Mouse (Mus musculus): Measurements from ENCODE around the gene Fbxw8.

The Fbxw8 gene

DNA sequence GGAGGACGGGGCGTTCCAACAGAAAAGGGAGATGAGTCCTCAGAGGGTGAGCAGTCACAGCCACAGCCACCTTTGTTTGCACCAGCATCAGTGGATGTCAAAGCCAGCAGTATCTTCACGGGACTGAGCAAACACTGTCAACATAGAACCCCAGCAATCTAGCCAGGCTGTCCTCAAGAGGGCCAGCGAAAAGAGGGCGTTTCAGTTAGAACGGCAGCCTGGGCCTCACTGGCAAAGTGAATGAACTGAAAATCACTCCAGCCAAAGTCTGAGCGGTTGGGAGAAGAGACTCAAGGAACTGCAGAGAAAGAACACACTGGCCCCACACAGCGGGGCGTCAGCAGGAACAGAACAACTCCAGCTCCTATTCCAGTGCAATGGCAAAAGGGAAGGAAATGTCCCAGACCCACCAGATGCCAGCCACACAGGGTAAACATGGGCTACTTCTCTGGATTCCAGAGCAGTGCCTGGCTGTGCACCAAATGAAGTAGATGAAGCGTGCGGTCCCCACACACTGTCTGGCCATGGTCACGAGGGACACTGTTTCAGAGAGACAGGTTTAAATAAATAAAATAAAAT lies 72.1 kb downstream of the Fbxw8 start:
- Histone ChIP-seq H3K27me3 (ENCODE audit: insufficient read depth, low read length) (no peaks in the 10 kb centered on the region), H3K4me1 (replicated peaks; ENCODE audit: low read depth, low read length) (no peaks in the 10 kb centered on the region), H3K4me3 (replicated peaks; ENCODE audit: low read length) (no peak overlapping the region), H3K9me3 (ENCODE audit: low read length) (no peaks in the 10 kb centered on the region), H3K36me3 (ENCODE audit: insufficient read depth, low read length) (peaks cover 64% of the 10 kb centered on the region)
- TF ChIP-seq POU5F1 (IDR thresholded peaks at IDR 0.05; ENCODE audit: borderline replicate concordance, low read length) (no peak), CTCF (conservative IDR thresholded peaks at IDR 0.05; ENCODE audit: low read length) (no peak), NANOG (IDR thresholded peaks at IDR 0.05; ENCODE audit: borderline replicate concordance, low read length) (no peak)

DNA sequence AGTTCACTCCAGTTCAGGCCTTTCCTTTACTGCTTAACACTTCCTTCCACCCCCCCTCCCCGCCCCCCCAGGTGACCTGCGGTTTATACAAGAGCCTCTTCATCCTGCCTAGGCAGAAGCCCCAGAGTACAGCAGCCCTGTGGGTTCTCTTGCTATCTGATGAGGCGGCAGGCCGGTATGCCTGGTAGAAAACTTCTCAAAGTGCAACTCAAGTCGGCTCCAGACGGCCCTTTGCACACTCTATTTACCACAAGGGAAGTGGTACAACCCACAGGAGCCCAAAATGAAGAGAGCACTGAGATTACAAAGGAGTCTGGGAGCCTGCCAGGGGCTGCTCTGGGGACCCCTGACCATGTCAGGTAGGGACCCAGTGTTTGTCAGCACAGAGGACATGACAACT lies 73.3 kb downstream of the Fbxw8 start:
- H3K27me3 ChIP-seq (ENCODE audit: insufficient read depth, low read length) = no peaks in the 10 kb centered on the region
- no peaks in the 10 kb centered on the region for H3K4me1 ChIP-seq (replicated peaks; ENCODE audit: low read depth, low read length)
- TF ChIP-seq CTCF (conservative IDR thresholded peaks at IDR 0.05; ENCODE audit: low read length) (no peak), NANOG (IDR thresholded peaks at IDR 0.05; ENCODE audit: borderline replicate concordance, low read length) (no peak)
- H3K36me3 ChIP-seq (ENCODE audit: insufficient read depth, low read length) = peaks cover 67% of the 10 kb centered on the region
- no peaks in the 10 kb centered on the region for H3K9me3 ChIP-seq (ENCODE audit: low read length)
- no peak overlapping the region for H3K4me3 ChIP-seq (replicated peaks; ENCODE audit: low read length)

DNA sequence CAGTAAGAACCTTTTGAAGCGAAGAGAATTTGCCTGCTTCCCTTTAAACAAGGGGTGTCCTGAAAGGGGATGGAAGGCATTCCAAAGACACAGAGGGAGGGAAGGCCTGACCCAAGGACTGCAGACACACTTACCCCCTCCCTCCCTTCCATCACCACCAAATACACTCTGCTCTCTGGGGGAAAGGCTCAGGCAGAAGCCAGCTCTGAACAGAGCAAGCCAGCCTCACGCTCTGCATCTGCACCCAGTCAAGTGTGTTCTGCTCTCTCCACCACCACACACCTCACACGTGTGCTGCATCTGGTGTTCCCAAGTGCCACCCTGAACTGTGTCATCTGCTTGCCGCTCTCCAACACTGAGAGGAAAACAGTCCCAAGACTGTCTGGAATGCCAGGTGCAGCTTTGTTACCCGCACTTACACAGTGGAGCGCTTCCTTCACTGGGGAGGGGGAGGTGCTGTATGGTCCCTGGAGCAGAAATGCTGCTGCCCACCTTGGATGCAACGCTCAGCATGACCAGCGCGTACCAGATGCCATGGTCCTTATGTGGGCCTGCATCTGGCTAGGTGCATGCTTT lies 73.8 kb downstream of the Fbxw8 start:
- Histone ChIP-seq H3K36me3 (ENCODE audit: insufficient read depth, low read length) (peaks cover 70% of the 10 kb centered on the region), H3K27me3 (ENCODE audit: insufficient read depth, low read length) (no peaks in the 10 kb centered on the region), H3K9me3 (ENCODE audit: low read length) (no peaks in the 10 kb centered on the region), H3K4me3 (replicated peaks; ENCODE audit: low read length) (no peak overlapping the region), H3K4me1 (replicated peaks; ENCODE audit: low read depth, low read length) (0 out of 2 replicates have a peak, but pooled peaks cover 3% of the 10 kb centered on the region)
- TF ChIP-seq NANOG (IDR thresholded peaks at IDR 0.05; ENCODE audit: borderline replicate concordance, low read length) (no peak), POU5F1 (IDR thresholded peaks at IDR 0.05; ENCODE audit: borderline replicate concordance, low read length) (no peak), CTCF (conservative IDR thresholded peaks at IDR 0.05; ENCODE audit: low read length) (no peak)

- no peaks in the 10 kb centered on the region for H3K27me3 ChIP-seq (ENCODE audit: insufficient read depth, low read length)
- peaks cover 79% of the 10 kb centered on the region for H3K36me3 ChIP-seq (ENCODE audit: insufficient read depth, low read length)
- H3K4me3 ChIP-seq (replicated peaks; ENCODE audit: low read length) = no peak overlapping the region
- 0 out of 2 replicates have a peak, but pooled peaks cover 4% of the 10 kb centered on the region for H3K4me1 ChIP-seq (replicated peaks; ENCODE audit: low read depth, low read length)
- no peak for TF ChIP-seq CTCF (conservative IDR thresholded peaks at IDR 0.05; ENCODE audit: low read length)
- no peak for TF ChIP-seq NANOG (IDR thresholded peaks at IDR 0.05; ENCODE audit: borderline replicate concordance, low read length)
- TF ChIP-seq POU5F1 (IDR thresholded peaks at IDR 0.05; ENCODE audit: borderline replicate concordance, low read length) = no peak
- no peaks in the 10 kb centered on the region for H3K9me3 ChIP-seq (ENCODE audit: low read length)
Observed at GRCm38 (mm10) chr5:118079839-118080250, 75.4 kb downstream of the Fbxw8 start.

GRCm38 (mm10) chr5:118079354-118079753 lies 75.9 kb downstream of the Fbxw8 start:
- H3K9me3 ChIP-seq (ENCODE audit: low read length) = no peaks in the 10 kb centered on the region
- no peak overlapping the region for H3K4me3 ChIP-seq (replicated peaks; ENCODE audit: low read length)
- TF ChIP-seq CTCF (conservative IDR thresholded peaks at IDR 0.05; ENCODE audit: low read length) (no peak), POU5F1 (IDR thresholded peaks at IDR 0.05; ENCODE audit: borderline replicate concordance, low read length) (no peak), NANOG (IDR thresholded peaks at IDR 0.05; ENCODE audit: borderline replicate concordance, low read length) (no peak)
- peaks cover 79% of the 10 kb centered on the region for H3K36me3 ChIP-seq (ENCODE audit: insufficient read depth, low read length)
- H3K4me1 ChIP-seq (replicated peaks; ENCODE audit: low read depth, low read length) = 0 out of 2 replicates have a peak, but pooled peaks cover 4% of the 10 kb centered on the region
- no peaks in the 10 kb centered on the region for H3K27me3 ChIP-seq (ENCODE audit: insufficient read depth, low read length)

- TF ChIP-seq NANOG (IDR thresholded peaks at IDR 0.05; ENCODE audit: borderline replicate concordance, low read length) = no peak
- no peak for TF ChIP-seq CTCF (conservative IDR thresholded peaks at IDR 0.05; ENCODE audit: low read length)
- no peak for TF ChIP-seq POU5F1 (IDR thresholded peaks at IDR 0.05; ENCODE audit: borderline replicate concordance, low read length)
- peaks cover 84% of the 10 kb centered on the region for H3K36me3 ChIP-seq (ENCODE audit: insufficient read depth, low read length)
- H3K4me1 ChIP-seq (replicated peaks; ENCODE audit: low read depth, low read length) = 0 out of 2 replicates have a peak, but pooled peaks cover 6% of the 10 kb centered on the region
- H3K9me3 ChIP-seq (ENCODE audit: low read length) = no peaks in the 10 kb centered on the region
- no peak overlapping the region for H3K4me3 ChIP-seq (replicated peaks; ENCODE audit: low read length)
- H3K27me3 ChIP-seq (ENCODE audit: insufficient read depth, low read length) = no peaks in the 10 kb centered on the region
Observed at GRCm38 (mm10) chr5:118078550-118078949, 76.7 kb downstream of the Fbxw8 start.

- no peak for TF ChIP-seq NANOG (IDR thresholded peaks at IDR 0.05; ENCODE audit: borderline replicate concordance, low read length)
- TF ChIP-seq CTCF (conservative IDR thresholded peaks at IDR 0.05; ENCODE audit: low read length) = no peak
- TF ChIP-seq POU5F1 (IDR thresholded peaks at IDR 0.05; ENCODE audit: borderline replicate concordance, low read length) = no peak
- no peaks in the 10 kb centered on the region for H3K9me3 ChIP-seq (ENCODE audit: low read length)
Observed at GRCm38 (mm10) chr5:118076721-118077592, 78.3 kb downstream of the Fbxw8 start.

GRCm38 (mm10) chr5:118073213-118073773 lies 82.0 kb downstream of the Fbxw8 start:
- Histone ChIP-seq H3K4me3 (replicated peaks; ENCODE audit: low read length) (no peak overlapping the region), H3K27me3 (ENCODE audit: insufficient read depth, low read length) (no peaks in the 10 kb centered on the region), H3K4me1 (replicated peaks; ENCODE audit: low read depth, low read length) (peaks cover 24% of the 10 kb centered on the region), H3K9me3 (ENCODE audit: low read length) (no peaks in the 10 kb centered on the region), H3K36me3 (ENCODE audit: insufficient read depth, low read length) (peaks cover 91% of the 10 kb centered on the region)
- TF ChIP-seq NANOG (IDR thresholded peaks at IDR 0.05; ENCODE audit: borderline replicate concordance, low read length) (no peak), POU5F1 (IDR thresholded peaks at IDR 0.05; ENCODE audit: borderline replicate concordance, low read length) (no peak), CTCF (conservative IDR thresholded peaks at IDR 0.05; ENCODE audit: low read length) (no peak)

More at GRCm38 (mm10) chr5:118076721-118077592, 78.3 kb downstream of the Fbxw8 start:
- Histone ChIP-seq H3K4me1 (replicated peaks; ENCODE audit: low read depth, low read length) (peaks cover 10% of the 10 kb centered on the region; the same call in 1 of the 2 replicates), H3K27me3 (ENCODE audit: insufficient read depth, low read length) (no peaks in the 10 kb centered on the region), H3K36me3 (ENCODE audit: insufficient read depth, low read length) (peaks cover 89% of the 10 kb centered on the region), H3K4me3 (replicated peaks; ENCODE audit: low read length) (no peak overlapping the region)

Measured in E14TG2a.4 (cell line).